Mouse (Mus musculus): ENCODE data around the gene Cd47. TPM values are rescaled to one million over a fixed set of nuclear protein-coding genes. Genes with fewer than 3 reads are reported as not detected.

The Cd47 gene
- polyA plus RNA-seq, 3 experiments from 2014 or later = 201 to 329 (median 236) TPM

- ATAC-seq = no peak
Measured at GRCm38 (mm10) chr16:49915532-49916476, 115.5 kb downstream of the Cd47 start.

- no peak for ATAC-seq
Measured at GRCm38 (mm10) chr16:49920191-49920590, 119.9 kb downstream of the Cd47 start.

GRCm38 (mm10) chr16:49921677-49922076 is 121.3 kb downstream of the Cd47 start:
- no peak for ATAC-seq

- ATAC-seq = no peak
Measured at GRCm38 (mm10) chr16:49922098-49922497, 121.8 kb downstream of the Cd47 start.

GRCm38 (mm10) chr16:49923720-49924119 is 123.4 kb downstream of the Cd47 start:
- ATAC-seq = no peak

- ATAC-seq = no peak
Measured at GRCm38 (mm10) chr16:49924941-49925340, 124.6 kb downstream of the Cd47 start.

GRCm38 (mm10) chr16:49933274-49933673 is 132.9 kb downstream of the Cd47 start:
- ATAC-seq = no peak

- peak; percentile 75 for ATAC-seq
Measured at GRCm38 (mm10) chr16:49936008-49936443, 135.7 kb downstream of the Cd47 start.

- ATAC-seq = no peak
Measured at GRCm38 (mm10) chr16:49936793-49937192, 136.5 kb downstream of the Cd47 start.

GRCm38 (mm10) chr16:49937218-49938165 is 137.2 kb downstream of the Cd47 start:
- ATAC-seq = peak; percentile 62

- ATAC-seq = no peak
Measured at GRCm38 (mm10) chr16:49938483-49939301, 138.4 kb downstream of the Cd47 start.

- no peak for ATAC-seq
Measured at GRCm38 (mm10) chr16:49939376-49939775, 139.0 kb downstream of the Cd47 start.

GRCm38 (mm10) chr16:49940473-49940872 is 140.1 kb downstream of the Cd47 start:
- no peak for ATAC-seq

- no peak for ATAC-seq
Measured at GRCm38 (mm10) chr16:49941031-49941430, 140.7 kb downstream of the Cd47 start.

- ATAC-seq = peak; percentile 49
Measured at GRCm38 (mm10) chr16:49943726-49944125, 143.4 kb downstream of the Cd47 start.

GRCm38 (mm10) chr16:49945084-49945483 is 144.8 kb downstream of the Cd47 start:
- no peak for ATAC-seq

- no peak for ATAC-seq
Measured at GRCm38 (mm10) chr16:49947049-49947448, 146.7 kb downstream of the Cd47 start.

- ATAC-seq = no peak
Measured at GRCm38 (mm10) chr16:49947610-49948009, 147.3 kb downstream of the Cd47 start.

GRCm38 (mm10) chr16:49948287-49948686 is 148.0 kb downstream of the Cd47 start:
- no peak for ATAC-seq

GRCm38 (mm10) chr16:49949261-49949660 is 148.9 kb downstream of the Cd47 start:
- no peak for ATAC-seq

GRCm38 (mm10) chr16:49950340-49950739 is 150.0 kb downstream of the Cd47 start:
- no peak for ATAC-seq

- ATAC-seq = no peak
Measured at GRCm38 (mm10) chr16:49951288-49951691, 151.0 kb downstream of the Cd47 start.

All from inflammation-experienced regulatory T-cells, adult 6 months (primary cell).